Mouse (Mus musculus) kidney, postnatal 14 days (tissue): ENCODE measurements around the gene Slc13a1.
A peak's percentile ranks its signal among the peaks of the same experiment; 100 is the strongest.

Experiments
- DNase-seq: peaks from one replicate; pipeline ENCODE4 v3.0.0; 2022; ENCODE audit warnings: mixed read lengths

Slc13a1 gene

DNA sequence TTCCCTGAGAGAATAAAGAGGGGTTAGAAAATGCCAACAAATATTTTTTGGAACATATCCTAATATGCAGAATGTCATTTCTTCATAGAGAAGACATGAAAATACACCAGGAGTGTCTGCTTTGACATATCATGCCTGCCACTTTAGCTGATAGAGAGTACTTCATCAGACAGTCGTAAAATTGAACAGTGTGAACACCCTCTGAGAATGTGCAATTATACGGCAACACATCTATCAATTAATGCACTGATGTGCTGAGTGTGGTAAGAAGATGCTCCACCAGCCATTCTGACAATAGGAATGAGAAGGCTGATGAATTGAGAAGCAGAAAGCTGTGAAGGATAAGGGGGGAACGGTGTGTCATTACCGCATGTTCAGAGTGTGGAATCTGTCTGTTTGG is 95.1 kb downstream of the Slc13a1 start:
- no peak for DNase-seq

DNA sequence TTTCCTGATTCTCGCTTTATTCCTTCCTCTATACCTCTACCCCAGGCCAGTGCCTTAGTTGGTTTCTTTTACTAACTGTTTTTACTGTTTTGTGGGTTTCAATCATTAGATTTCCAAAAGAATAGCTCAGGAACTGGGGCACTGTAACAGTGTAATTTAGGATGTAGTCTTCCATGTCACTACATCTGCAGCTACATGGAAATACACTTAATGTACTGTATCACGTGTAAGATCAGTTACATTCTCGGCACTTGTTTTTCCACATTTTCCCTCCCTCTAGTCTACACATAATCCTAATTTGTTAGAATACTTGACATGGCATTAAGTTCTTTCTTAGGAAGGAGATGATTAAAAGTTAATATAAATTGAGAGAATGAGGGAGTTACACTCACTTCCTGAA is 108.1 kb downstream of the Slc13a1 start:
- DNase-seq: no peak

DNA sequence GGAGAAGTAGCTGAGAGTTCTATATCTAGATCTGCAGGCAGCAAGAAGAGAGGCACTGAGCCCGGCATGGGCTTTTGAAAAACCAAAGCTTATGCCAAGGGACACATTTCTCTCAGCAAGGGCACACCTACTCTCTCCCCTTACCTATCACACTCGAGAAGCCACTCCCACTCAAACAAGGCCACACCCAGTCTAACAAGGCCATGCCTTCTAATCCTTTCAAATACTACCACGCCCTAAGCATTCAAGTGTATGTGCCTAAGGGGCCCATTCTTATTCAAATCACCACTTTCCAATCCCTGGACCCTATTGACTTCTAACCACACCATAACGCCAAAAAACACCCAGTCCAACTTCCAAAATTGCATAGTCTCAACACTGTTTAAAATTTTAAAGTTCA is 112.8 kb downstream of the Slc13a1 start:
- DNase-seq: no peak

DNA sequence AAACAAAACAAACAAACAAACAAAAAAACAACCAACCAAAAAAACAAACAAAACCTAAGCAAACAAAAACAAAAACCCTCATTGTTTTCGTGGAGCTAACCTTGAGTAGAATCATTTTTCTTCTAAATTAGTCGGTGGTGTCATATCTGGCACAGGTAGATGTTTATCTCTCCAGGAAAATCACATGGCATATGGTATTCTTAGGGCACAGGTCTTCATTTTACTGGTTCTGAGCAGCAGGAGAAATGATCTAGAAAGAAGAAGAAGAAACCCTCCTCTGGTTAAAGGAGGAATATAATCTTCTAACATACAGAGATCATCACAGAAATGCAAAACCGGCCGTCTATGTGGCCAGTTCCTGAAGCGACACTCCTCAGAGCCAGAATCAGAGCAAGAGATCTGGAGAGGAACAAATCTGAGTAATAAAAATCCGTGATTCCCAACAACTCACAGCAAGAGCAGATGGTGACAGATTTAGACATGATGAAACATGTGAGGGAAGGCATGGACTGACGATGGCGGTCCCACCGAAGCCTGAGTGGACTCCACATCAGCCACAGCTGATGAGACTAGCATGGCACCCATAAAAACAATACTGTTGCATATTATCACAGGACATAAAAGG is 113.7 kb downstream of the Slc13a1 start:
- DNase-seq: no peak

DNA sequence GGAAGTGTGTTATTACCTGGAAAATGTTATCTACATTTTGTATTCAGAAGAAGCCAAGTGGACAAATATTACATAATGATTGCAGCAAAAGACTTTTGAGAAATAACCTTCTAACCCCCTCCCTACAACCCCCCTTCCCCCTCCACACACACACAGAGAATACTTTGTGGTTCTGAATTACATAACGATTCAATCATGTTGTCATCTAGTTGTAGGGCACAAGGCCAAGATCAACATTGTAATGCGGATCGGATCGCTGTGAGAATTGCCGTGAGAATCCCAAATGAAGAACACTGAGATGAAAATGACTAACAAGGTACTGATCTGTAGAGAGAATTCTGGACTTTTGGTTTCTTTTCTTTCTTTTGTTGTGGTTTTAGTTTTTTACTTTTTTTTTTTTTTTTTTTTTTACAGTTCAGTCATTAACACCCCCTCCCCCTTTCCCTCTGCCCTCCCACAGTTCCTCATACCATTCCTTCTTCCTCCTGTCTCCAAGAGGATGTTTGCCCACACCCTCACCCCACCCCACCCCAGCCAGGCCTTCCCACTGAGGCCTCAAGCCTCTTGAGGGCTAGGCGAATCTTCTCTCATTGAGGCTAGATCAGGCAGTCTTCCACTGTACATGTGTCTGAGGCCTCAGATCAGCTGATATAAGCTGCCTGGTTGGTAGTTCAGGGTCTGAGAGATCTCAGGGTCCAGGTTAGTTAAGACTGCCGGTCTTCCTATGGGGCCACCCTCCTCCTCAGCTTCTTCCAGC is 120.7 kb downstream of the Slc13a1 start:
- DNase-seq: peak; percentile 46

DNA sequence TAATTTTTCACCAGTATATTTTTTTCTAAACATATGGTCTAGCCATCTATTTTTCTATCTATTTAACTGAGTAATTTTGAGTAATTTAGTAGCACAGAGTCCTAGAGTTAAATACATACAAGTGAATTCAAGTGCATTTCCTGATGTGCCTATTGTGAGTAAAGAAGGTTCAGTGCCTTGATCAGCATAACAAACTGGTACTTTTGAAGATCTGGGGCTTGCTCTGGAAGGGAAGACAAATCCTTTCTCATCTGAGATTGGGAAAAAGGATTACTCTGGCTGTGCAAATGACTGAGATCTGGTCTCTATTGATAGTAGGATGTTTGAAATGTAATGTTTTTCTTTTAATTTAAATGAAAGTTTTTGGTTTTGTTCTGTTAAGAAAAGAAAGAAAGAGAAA is 124.4 kb downstream of the Slc13a1 start:
- no peak for DNase-seq
